Mouse (Mus musculus): Measurements from ENCODE around the gene Gm49510. TPM values are rescaled to one million over a fixed set of nuclear protein-coding genes. Genes with fewer than 3 reads are reported as not detected.

Gene Gm49510
- polyA plus RNA-seq, 1 experiment = not detected

DNA sequence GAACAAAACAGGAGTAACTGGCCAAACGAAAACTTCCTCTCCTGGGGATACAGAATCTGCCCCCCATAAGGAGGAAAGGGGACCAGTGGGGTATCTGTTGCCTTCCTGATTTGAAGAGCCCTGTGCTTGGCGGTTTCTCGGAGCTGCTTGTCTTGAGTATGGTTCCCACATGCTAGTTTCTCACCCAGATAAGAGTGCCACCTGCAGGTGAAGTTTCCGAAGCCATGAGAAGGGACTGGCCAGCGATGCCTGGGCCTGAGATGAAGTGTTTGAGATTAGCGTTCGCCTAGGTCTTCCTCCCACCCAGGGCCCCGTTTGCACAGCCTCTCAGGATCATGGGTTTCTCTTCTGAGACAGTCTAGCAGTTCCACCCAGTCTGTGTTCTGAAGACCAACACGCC lies 12.6 kb downstream of the Gm49510 start:
- H3K4me3 ChIP-seq (ENCODE audit: insufficient read depth, low read length) = no peak overlapping the region
- no peak overlapping the region for H3K27ac ChIP-seq (ENCODE audit: insufficient read depth, low read depth, low read length)
- H3K4me1 ChIP-seq (ENCODE audit: control insufficient read depth, insufficient read depth, low read length) = peaks cover 8% of the 10 kb centered on the region
- TF ChIP-seq CTCF (IDR thresholded peaks at IDR 0.05; ENCODE audit: low read depth, low read length) (0 out of 2 replicates have a peak, but pooled peaks have one; percentile 13), POLR2A (IDR thresholded peaks at IDR 0.05; ENCODE audit: borderline replicate concordance, low read depth, low read length) (no peak)

DNA sequence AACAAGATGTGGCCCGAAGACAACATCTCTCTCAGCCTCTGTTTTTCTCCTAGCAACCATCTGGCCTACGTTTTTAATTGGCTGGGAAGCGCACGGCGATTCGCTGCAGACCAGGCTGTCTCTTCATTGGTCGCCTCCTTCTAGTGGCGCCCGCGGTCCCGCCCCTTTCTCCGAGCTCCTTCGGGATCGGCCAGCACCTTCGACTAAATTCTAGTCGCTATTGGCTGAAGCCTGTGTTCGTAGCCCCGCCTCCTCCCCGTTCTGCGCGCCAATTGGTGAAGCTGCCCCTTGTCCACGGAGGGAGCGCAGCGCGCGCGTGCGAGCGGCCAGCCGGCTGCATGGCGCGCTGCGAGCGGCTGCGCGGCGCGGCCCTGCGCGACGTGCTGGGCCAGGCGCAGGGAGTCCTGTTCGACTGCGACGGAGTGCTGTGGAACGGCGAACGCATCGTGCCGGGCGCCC lies 14.2 kb downstream of the Gm49510 start, which contains the start of gene Pdxp:
Gene Pdxp, plus strand, starts transcription at position 288 of the 459 bp plus-strand sequence.
- H3K4me3 ChIP-seq (ENCODE audit: insufficient read depth, low read length) = peak within 1 kb of the TSS; percentile 76
- peaks cover 8% of the 10 kb centered on the region for H3K4me1 ChIP-seq (ENCODE audit: control insufficient read depth, insufficient read depth, low read length)
- TF ChIP-seq POLR2A (IDR thresholded peaks at IDR 0.05; ENCODE audit: borderline replicate concordance, low read depth, low read length) = no peak
- no peak for TF ChIP-seq CTCF (IDR thresholded peaks at IDR 0.05; ENCODE audit: low read depth, low read length)
- no peak within 1 kb of the TSS for H3K27ac ChIP-seq (ENCODE audit: insufficient read depth, low read depth, low read length)

GRCm38 (mm10) chr15:78914091-78914822 lies 14.8 kb downstream of the Gm49510 start:
- peaks cover 8% of the 10 kb centered on the region for H3K4me1 ChIP-seq (ENCODE audit: control insufficient read depth, insufficient read depth, low read length)
- no peak for TF ChIP-seq POLR2A (IDR thresholded peaks at IDR 0.05; ENCODE audit: borderline replicate concordance, low read depth, low read length)
- TF ChIP-seq CTCF (IDR thresholded peaks at IDR 0.05; ENCODE audit: low read depth, low read length) = no peak
- H3K4me3 ChIP-seq (ENCODE audit: insufficient read depth, low read length) = peak overlapping the region; percentile 76
- H3K27ac ChIP-seq (ENCODE audit: insufficient read depth, low read depth, low read length) = no peak overlapping the region

GRCm38 (mm10) chr15:78914823-78915659 lies 15.6 kb downstream of the Gm49510 start:
- peak overlapping the region; percentile 76 for H3K4me3 ChIP-seq (ENCODE audit: insufficient read depth, low read length)
- no peak overlapping the region for H3K27ac ChIP-seq (ENCODE audit: insufficient read depth, low read depth, low read length)
- peaks cover 8% of the 10 kb centered on the region for H3K4me1 ChIP-seq (ENCODE audit: control insufficient read depth, insufficient read depth, low read length)
- TF ChIP-seq POLR2A (IDR thresholded peaks at IDR 0.05; ENCODE audit: borderline replicate concordance, low read depth, low read length) = no peak

DNA sequence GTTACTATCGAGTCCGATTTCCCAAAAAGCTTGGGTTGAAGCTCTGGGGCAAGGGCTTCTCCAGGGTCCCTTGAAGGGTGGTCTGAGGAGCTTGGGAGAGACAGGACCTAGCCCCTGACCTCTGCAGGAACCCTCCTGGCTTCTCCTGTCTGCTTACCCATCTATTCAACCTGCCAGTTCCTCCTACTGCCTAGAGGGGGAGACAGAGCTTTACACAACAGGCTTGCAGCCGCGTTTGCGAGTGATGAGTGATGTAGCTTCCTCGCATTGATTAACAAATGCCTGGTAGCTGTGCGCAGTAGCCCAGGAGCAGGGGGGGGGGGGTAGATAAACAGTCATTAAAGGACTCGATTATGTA lies 16.2 kb downstream of the Gm49510 start:
- TF ChIP-seq POLR2A (IDR thresholded peaks at IDR 0.05; ENCODE audit: borderline replicate concordance, low read depth, low read length) (no peak), CTCF (IDR thresholded peaks at IDR 0.05; ENCODE audit: low read depth, low read length) (peak; percentile 53)
- H3K4me1 ChIP-seq (ENCODE audit: control insufficient read depth, insufficient read depth, low read length) = peaks cover 8% of the 10 kb centered on the region
- H3K27ac ChIP-seq (ENCODE audit: insufficient read depth, low read depth, low read length) = no peak overlapping the region
- no peak overlapping the region for H3K4me3 ChIP-seq (ENCODE audit: insufficient read depth, low read length)

DNA sequence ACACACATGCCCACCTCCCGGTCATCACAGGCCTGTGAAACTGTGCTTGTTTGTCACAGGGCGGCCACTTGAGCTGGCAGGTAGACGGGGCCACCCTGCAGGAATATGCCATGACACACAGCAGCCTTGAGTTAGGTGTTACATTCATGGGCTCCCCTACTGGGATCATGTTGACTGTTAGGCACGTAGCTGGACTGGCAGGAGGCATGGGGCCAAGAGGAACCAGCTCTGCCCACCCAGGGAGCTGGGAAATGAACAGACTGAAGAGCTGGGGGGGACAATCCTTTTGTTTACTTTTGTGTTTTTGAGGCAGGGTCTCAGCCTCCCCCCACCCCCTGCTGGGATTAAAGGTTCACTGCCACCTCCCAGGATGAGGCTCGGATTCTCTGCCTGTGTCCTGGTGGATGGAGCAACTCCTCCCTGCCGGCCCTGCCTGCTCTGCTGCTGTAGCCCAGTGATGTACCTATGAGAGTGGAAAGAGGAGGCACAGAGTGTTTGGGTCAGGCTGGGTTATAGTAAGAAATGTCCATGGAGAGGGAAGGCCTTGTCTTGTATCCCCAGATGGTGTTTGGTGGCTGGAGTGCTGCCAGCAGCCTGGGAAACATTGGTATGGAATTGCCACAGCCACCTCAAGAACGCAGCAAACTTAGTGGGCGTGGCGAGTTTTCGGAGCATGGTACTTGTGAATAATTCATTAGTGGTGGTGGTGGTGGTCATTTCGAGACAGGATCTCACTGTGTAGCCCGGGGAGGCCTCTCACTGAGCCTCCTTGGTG lies 16.8 kb downstream of the Gm49510 start:
- Histone ChIP-seq H3K27ac (ENCODE audit: insufficient read depth, low read depth, low read length) (no peak overlapping the region), H3K4me3 (ENCODE audit: insufficient read depth, low read length) (no peak overlapping the region), H3K4me1 (ENCODE audit: control insufficient read depth, insufficient read depth, low read length) (peaks cover 8% of the 10 kb centered on the region)
- TF ChIP-seq POLR2A (IDR thresholded peaks at IDR 0.05; ENCODE audit: borderline replicate concordance, low read depth, low read length) (no peak), CTCF (IDR thresholded peaks at IDR 0.05; ENCODE audit: low read depth, low read length) (no peak)

DNA sequence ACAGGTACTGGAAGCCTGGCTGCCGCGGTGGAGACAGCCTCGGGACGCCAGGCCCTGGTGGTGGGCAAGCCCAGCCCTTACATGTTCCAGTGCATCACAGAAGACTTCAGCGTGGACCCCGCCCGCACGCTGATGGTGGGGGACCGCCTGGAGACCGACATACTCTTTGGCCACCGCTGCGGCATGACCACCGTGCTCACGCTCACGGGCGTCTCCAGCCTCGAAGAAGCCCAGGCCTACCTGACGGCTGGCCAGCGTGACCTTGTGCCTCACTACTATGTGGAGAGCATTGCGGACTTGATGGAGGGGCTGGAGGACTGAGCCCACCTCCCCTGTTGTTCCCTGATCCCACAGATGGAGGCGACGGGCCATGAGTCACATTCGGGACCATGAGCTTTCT lies 18.7 kb downstream of the Gm49510 start:
- no peak for TF ChIP-seq CTCF (IDR thresholded peaks at IDR 0.05; ENCODE audit: low read depth, low read length)
- no peak for TF ChIP-seq POLR2A (IDR thresholded peaks at IDR 0.05; ENCODE audit: borderline replicate concordance, low read depth, low read length)
- no peak overlapping the region for H3K4me3 ChIP-seq (ENCODE audit: insufficient read depth, low read length)
- H3K27ac ChIP-seq (ENCODE audit: insufficient read depth, low read depth, low read length) = no peak overlapping the region
- peaks cover 8% of the 10 kb centered on the region for H3K4me1 ChIP-seq (ENCODE audit: control insufficient read depth, insufficient read depth, low read length)

GRCm38 (mm10) chr15:78919914-78920313 lies 20.4 kb downstream of the Gm49510 start:
- H3K27ac ChIP-seq (ENCODE audit: insufficient read depth, low read depth, low read length) = no peak overlapping the region
- H3K4me1 ChIP-seq (ENCODE audit: control insufficient read depth, insufficient read depth, low read length) = peaks cover 9% of the 10 kb centered on the region
- TF ChIP-seq POLR2A (IDR thresholded peaks at IDR 0.05; ENCODE audit: borderline replicate concordance, low read depth, low read length) = no peak
- no peak overlapping the region for H3K4me3 ChIP-seq (ENCODE audit: insufficient read depth, low read length)

- Histone ChIP-seq H3K4me1 (ENCODE audit: control insufficient read depth, insufficient read depth, low read length) (peaks cover 13% of the 10 kb centered on the region), H3K4me3 (ENCODE audit: insufficient read depth, low read length) (no peak overlapping the region), H3K27ac (ENCODE audit: insufficient read depth, low read depth, low read length) (no peak overlapping the region)
- no peak for TF ChIP-seq CTCF (IDR thresholded peaks at IDR 0.05; ENCODE audit: low read depth, low read length)
- no peak for TF ChIP-seq POLR2A (IDR thresholded peaks at IDR 0.05; ENCODE audit: borderline replicate concordance, low read depth, low read length)
These were observed 23.2 kb downstream of the Gm49510 start for GRCm38 (mm10) chr15:78922700-78923099.

Data from bone marrow macrophage, adult 2 months (primary cell).